Mouse (Mus musculus) ES-Bruce4 (cell line): ENCODE data around the gene Hoxb1. TPM values are rescaled to one million over a fixed set of nuclear protein-coding genes. Genes with fewer than 3 reads are reported as not detected.

ENCODE experiments used
- H3K27ac ChIP-seq: 2 replicates; pipeline ENCODE4 v1.5.1; 2012; ENCODE audit warnings: low read length, inconsistent platforms; ENCODE audit not compliant: insufficient read depth
- H3K27me3 ChIP-seq: 2 replicates; pipeline ENCODE4 v1.6.1; 2012; ENCODE audit warnings: mild to moderate bottlenecking, low read length, inconsistent platforms; ENCODE audit not compliant: control insufficient read depth, poor library complexity, insufficient read depth, severe bottlenecking
- H3K36me3 ChIP-seq: 2 replicates; pipeline ENCODE4 v1.6.1; 2012; ENCODE audit warnings: inconsistent platforms, mild to moderate bottlenecking, low read length, moderate library complexity; ENCODE audit not compliant: control insufficient read depth, poor library complexity, insufficient read depth, severe bottlenecking
- H3K4me1 ChIP-seq: one replicate; pipeline ENCODE4 v1.8.1; 2011; ENCODE audit warnings: low read length; ENCODE audit not compliant: control insufficient read depth, insufficient read depth
- H3K4me3 ChIP-seq: 2 replicates; pipeline ENCODE4 v1.5.1; 2011; ENCODE audit warnings: low read depth, mild to moderate bottlenecking, low read length
- H3K9ac ChIP-seq: 2 replicates; pipeline ENCODE4 v1.6.1; 2012; ENCODE audit warnings: low read depth, mild to moderate bottlenecking, inconsistent platforms; ENCODE audit not compliant: poor library complexity, severe bottlenecking
- H3K9me3 ChIP-seq: replicated peaks from 2 replicates; pipeline ENCODE4 v1.6.1; 2012; ENCODE audit warnings: mild to moderate bottlenecking, low read length, inconsistent platforms; ENCODE audit not compliant: control insufficient read depth, poor library complexity, insufficient read depth, severe bottlenecking
- CTCF ChIP-seq: IDR thresholded peaks from one replicate; pipeline ENCODE4 v1.8.1; 2011; ENCODE audit warnings: low read depth, low read length
- EP300 ChIP-seq: IDR thresholded peaks from 2 replicates; pipeline ENCODE4 v1.6.1; 2011; ENCODE audit warnings: low read depth, low read length; ENCODE audit not compliant: insufficient read depth
- POLR2A ChIP-seq: IDR thresholded peaks from one replicate; pipeline ENCODE4 v1.8.1; 2011; ENCODE audit warnings: low read length; ENCODE audit not compliant: insufficient read depth
- polyA plus RNA-seq: library from polyadenylated mRNA; stranded (reverse); fragments of >200 nt; gene quantifications from 2 replicates; pipeline ENCODE4 v1.2.4, GENCODE M21; 2011; ENCODE audit warnings: low read depth; ENCODE audit not compliant: missing spikeins, insufficient read depth, insufficient read length

Gene Hoxb1
- polyA plus RNA-seq, 1 experiment: not detected

DNA sequence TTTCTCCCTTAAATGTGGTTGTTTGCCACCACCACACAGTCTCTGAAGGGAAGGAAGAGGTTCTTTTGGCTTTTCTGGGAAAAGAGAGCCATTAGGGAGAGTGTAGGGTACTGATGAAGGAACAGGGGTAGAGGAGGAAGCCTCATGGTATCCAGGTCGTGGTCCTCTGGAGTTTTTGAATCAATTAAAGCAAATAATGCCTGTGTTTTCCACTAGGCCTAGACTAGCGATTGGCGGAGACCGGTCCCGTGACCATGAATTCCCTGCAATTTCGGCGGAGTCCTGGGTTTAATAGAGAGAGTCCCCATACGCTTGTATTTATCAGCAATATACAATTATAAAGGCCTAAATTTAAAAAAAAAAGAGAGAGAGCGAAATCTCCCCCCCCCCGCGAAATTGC is 14.2 kb upstream of the Hoxb1 start:
- H3K27ac ChIP-seq: no peak overlapping the region
- H3K4me3 ChIP-seq: no peak overlapping the region
- no peaks in the 10 kb centered on the region for H3K9me3 ChIP-seq
- no peaks in the 10 kb centered on the region for H3K36me3 ChIP-seq
- peaks cover 2% of the 10 kb centered on the region for H3K4me1 ChIP-seq
- no peak overlapping the region for H3K9ac ChIP-seq
- TF ChIP-seq EP300: no peak
- TF ChIP-seq POLR2A: no peak
- no peak for TF ChIP-seq CTCF
- H3K27me3 ChIP-seq: peaks cover 51% of the 10 kb centered on the region

DNA sequence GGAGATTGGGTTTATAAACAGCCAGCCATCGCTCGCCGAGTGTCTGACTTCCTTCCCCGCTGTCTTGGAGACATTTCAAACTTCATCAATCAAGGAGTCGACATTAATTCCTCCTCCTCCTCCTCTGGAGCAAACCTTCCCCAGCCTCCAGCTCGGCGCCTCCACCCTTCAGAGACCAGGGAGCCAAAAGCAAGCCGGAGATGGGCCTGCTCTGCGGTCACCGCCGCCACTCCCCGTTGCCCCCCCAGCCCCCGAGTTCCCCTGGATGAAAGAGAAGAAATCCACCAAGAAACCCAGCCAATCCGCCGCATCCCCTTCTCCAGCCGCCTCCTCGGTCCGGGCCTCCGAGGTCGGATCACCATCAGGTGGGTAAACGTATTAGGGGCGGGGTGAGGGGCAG is 13.7 kb upstream of the Hoxb1 start:
- Histone ChIP-seq H3K36me3 (no peaks in the 10 kb centered on the region), H3K9me3 (no peaks in the 10 kb centered on the region), H3K4me3 (no peak overlapping the region), H3K27me3 (peaks cover 53% of the 10 kb centered on the region), H3K27ac (no peak overlapping the region), H3K4me1 (peaks cover 2% of the 10 kb centered on the region), H3K9ac (no peak overlapping the region)
- TF ChIP-seq CTCF: no peak
- TF ChIP-seq POLR2A: no peak

DNA sequence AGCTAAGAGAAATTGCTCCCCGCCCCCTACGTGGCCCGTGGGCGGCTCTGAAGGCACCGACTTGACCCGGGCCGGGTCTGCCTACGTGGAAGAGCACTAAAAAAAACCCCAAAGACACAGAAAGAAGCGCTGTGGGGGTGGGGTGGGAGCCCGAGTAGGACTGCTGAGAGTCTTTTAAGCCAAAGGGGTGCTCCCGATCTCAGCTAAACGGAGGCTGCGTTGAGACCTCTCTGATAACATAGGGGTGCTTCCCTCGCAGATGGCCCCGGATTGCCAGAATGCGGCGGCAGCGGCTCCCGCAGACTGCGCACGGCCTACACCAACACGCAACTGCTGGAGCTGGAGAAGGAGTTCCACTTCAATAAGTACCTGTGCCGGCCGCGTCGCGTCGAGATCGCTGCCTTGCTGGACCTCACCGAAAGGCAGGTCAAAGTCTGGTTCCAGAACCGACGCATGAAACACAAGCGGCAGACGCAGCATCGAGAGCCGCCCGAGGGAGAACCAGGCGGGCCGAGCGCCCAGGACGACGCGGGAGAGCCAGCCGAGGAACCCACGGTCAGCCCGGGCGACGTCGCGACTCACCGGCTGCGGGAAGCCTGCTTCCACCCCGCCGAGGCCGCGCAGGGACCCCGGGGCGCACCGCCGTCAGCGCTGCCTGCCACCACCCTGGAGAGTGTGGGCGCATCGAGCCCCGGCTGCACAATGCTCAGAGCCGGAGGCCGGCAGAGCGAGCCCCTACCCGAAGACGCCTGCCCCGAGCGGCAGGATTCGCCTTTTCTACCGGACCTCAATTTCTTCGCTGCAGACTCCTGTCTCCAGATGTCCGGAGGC is 12.6 kb upstream of the Hoxb1 start:
- H3K4me1 ChIP-seq: peaks cover 2% of the 10 kb centered on the region
- peaks cover 49% of the 10 kb centered on the region for H3K27me3 ChIP-seq
- no peaks in the 10 kb centered on the region for H3K36me3 ChIP-seq
- no peak overlapping the region for H3K9ac ChIP-seq
- peak overlapping the region; percentile 29 for H3K4me3 ChIP-seq
- no peaks in the 10 kb centered on the region for H3K9me3 ChIP-seq
- TF ChIP-seq POLR2A (no peak), CTCF (no peak), EP300 (no peak)
- no peak overlapping the region for H3K27ac ChIP-seq

DNA sequence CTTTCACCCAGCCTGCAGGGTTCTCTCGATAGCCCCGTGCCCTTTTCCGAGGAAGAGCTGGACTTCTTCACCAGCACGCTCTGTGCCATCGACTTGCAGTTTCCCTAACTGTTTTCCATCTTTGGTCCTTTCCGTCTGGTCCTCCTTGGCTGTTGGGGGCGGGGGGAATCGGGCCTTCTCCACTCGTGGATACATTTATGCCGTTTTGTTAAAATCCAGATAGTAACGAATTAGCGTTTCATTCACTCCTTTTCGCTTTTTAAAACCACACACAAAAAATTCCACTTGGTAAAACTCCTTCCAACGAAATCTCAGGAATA is 12.1 kb upstream of the Hoxb1 start:
- Histone ChIP-seq H3K4me3 (0 out of 2 replicates have a peak overlapping the region, but pooled peaks have one; percentile 29), H3K36me3 (no peaks in the 10 kb centered on the region), H3K4me1 (peaks cover 2% of the 10 kb centered on the region), H3K27me3 (peaks cover 50% of the 10 kb centered on the region), H3K9me3 (no peaks in the 10 kb centered on the region), H3K27ac (no peak overlapping the region), H3K9ac (no peak overlapping the region)
- no peak for TF ChIP-seq EP300
- TF ChIP-seq CTCF: no peak
- no peak for TF ChIP-seq POLR2A

DNA sequence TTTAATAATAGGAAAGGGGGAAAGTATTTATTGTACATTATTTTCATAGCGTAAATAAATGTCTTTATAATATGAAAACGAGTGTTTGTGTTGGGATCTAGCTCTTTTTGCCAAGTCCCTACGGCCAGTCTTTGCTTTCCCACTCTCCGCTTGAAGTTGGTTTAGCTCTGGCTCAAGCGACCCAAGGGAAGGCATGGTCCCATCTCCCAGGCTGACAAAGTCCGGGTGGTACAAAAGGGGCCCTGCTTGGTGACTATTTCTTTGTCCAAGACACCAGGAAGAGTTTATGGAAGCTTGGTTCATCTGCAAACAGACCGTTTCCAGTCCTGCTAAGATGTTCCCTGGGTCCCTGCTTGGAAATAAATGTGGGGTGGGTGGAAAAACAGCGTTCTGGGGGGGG is 11.6 kb upstream of the Hoxb1 start:
- Histone ChIP-seq H3K9me3 (no peaks in the 10 kb centered on the region), H3K27me3 (peaks cover 48% of the 10 kb centered on the region), H3K9ac (no peak overlapping the region), H3K36me3 (no peaks in the 10 kb centered on the region), H3K27ac (no peak overlapping the region), H3K4me3 (no peak overlapping the region; the same call in 1 of the 2 replicates), H3K4me1 (peaks cover 2% of the 10 kb centered on the region)
- TF ChIP-seq POLR2A (no peak), EP300 (no peak), CTCF (no peak)

DNA sequence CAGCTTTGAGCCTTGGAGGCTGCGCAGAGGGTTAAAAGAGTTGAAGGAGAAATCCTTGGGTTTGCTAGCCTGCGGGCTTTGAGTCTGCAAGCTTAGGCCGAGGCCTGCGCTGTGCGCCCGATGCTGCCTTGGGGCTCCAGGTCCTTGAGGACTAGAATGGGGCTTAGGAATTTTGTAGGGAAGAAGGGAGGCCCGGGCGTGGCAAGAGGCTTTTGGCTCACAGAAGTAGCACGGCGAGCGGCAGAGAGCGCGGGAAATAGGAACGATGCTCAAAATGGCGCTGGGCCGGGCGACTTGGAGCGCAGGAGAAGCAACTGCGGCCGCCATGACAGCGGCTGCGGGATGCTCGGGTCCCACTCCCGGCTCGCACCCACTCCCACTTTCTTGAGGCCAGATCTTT is 11.2 kb upstream of the Hoxb1 start:
- H3K4me1 ChIP-seq: peaks cover 2% of the 10 kb centered on the region
- H3K4me3 ChIP-seq: peak overlapping the region; percentile 36
- peaks cover 48% of the 10 kb centered on the region for H3K27me3 ChIP-seq
- H3K27ac ChIP-seq: no peak overlapping the region
- H3K9ac ChIP-seq: no peak overlapping the region; the same call in 1 of the 2 replicates
- TF ChIP-seq EP300 (no peak), POLR2A (no peak), CTCF (no peak)
- no peaks in the 10 kb centered on the region for H3K9me3 ChIP-seq
- H3K36me3 ChIP-seq: no peaks in the 10 kb centered on the region
